Mouse (Mus musculus) thymus, postnatal 14 days (tissue): Measurements from ENCODE around the gene Hspa2.

Experiments
- DNase-seq: peaks from one replicate; pipeline ENCODE4 v3.0.0; 2021

Hspa2 gene

GRCm38 (mm10) chr12:76378556-76378955, 25.4 kb upstream of the Hspa2 start:
- DNase-seq = no peak

GRCm38 (mm10) chr12:76380151-76380550, 23.8 kb upstream of the Hspa2 start:
- no peak for DNase-seq

GRCm38 (mm10) chr12:76385342-76385741, 18.6 kb upstream of the Hspa2 start:
- DNase-seq = no peak

- no peak for DNase-seq
These were observed 15.2 kb upstream of the Hspa2 start for GRCm38 (mm10) chr12:76388794-76389193.

- DNase-seq = no peak
These were observed 12.2 kb upstream of the Hspa2 start for GRCm38 (mm10) chr12:76391595-76392271.

GRCm38 (mm10) chr12:76392979-76393378, 11.0 kb upstream of the Hspa2 start:
- no peak for DNase-seq

GRCm38 (mm10) chr12:76397281-76397680, 6.7 kb upstream of the Hspa2 start:
- no peak for DNase-seq

- no peak for DNase-seq
These were observed 2.3 kb upstream of the Hspa2 start for GRCm38 (mm10) chr12:76401674-76402073.

GRCm38 (mm10) chr12:76402991-76403885, 738 bp upstream of the Hspa2 start:
- peak; percentile 94 for DNase-seq

GRCm38 (mm10) chr12:76404836-76405182, 833 bp downstream of the Hspa2 start:
- peak; percentile 34 for DNase-seq

GRCm38 (mm10) chr12:76405183-76405970, 1.4 kb downstream of the Hspa2 start:
- DNase-seq = peak; percentile 18

- no peak for DNase-seq
These were observed 2.0 kb downstream of the Hspa2 start for GRCm38 (mm10) chr12:76405971-76406370.

- DNase-seq = no peak
These were observed 3.2 kb downstream of the Hspa2 start for GRCm38 (mm10) chr12:76407184-76407583.

GRCm38 (mm10) chr12:76409166-76409565, 5.2 kb downstream of the Hspa2 start:
- DNase-seq = no peak

- DNase-seq = no peak
These were observed 11.5 kb downstream of the Hspa2 start for GRCm38 (mm10) chr12:76415383-76416010.

- peak; percentile 14 for DNase-seq
These were observed 13.5 kb downstream of the Hspa2 start, which contains the start of gene Ppp1r36 for GRCm38 (mm10) chr12:76417433-76417854. Gene Ppp1r36, plus strand, starts transcription at chr12:76417538.

- no peak for DNase-seq
These were observed 14.4 kb downstream of the Hspa2 start for GRCm38 (mm10) chr12:76418346-76418745.

- no peak for DNase-seq
These were observed 21.3 kb downstream of the Hspa2 start for GRCm38 (mm10) chr12:76425256-76425655.

GRCm38 (mm10) chr12:76427546-76427945, 23.6 kb downstream of the Hspa2 start:
- DNase-seq = no peak

- DNase-seq = no peak
These were observed 27.0 kb downstream of the Hspa2 start for GRCm38 (mm10) chr12:76430879-76431406.

GRCm38 (mm10) chr12:76431431-76431830, 27.5 kb downstream of the Hspa2 start:
- DNase-seq = no peak

- no peak for DNase-seq
These were observed 30.1 kb downstream of the Hspa2 start for GRCm38 (mm10) chr12:76434111-76434510.

GRCm38 (mm10) chr12:76435084-76435483, 31.1 kb downstream of the Hspa2 start:
- DNase-seq = no peak
